Mouse (Mus musculus): ENCODE measurements around the gene Usp47. TPM values are rescaled to one million over a fixed set of nuclear protein-coding genes. Genes with fewer than 3 reads are reported as not detected.
A peak's percentile ranks its signal among the peaks of the same experiment; 100 is the strongest.

The Usp47 gene
- total RNA-seq, 2 experiments from 2014 or later: 74.5 to 86.4 TPM

DNA sequence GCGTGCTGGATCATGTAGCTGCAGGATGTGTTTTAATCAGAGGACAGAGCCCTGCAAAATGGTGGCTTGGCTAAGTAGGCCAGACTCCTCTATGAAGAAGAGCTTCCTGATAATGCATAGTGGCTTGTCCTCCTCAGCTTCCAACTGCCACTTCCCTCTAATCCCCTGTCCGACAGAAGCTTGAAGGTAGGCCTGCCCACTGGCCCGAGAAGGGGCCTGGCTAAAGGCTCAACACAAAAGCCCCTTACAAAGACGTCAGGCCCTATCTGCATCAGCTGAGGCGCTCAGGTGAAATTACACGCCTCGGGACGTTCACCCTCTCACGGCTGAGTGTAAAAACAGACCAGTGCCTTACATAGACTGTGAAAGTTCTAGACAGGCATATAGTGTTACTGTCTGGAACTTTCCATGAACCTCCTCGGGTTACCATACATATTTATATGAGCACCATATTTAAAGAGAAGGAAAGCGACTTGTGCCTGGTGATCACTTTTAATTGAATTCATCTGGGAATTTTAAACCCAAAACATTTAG, 121.4 kb downstream of the Usp47 start:
- DNase-seq: no peak
- intact Hi-C loops (cut with DNase I): no loop called here

DNA sequence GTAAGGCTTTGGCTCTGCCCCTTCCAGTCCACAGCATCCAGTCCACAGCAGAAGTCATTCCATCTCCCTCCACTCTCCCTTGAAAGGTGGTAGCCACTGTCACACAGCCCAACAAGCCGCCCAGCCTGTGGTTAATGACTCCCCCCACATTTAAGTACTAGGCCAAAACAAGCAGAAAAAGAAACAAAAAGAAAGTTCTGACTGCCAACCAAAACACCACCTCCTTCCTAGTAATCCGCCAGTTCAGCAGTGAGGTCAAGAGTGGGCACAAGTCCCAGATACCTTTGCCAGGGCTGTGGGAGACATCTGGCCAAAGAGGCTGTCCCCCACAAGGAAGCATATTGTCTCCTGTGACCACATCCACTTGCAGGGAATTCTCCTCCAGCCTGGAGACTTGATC, 124.7 kb downstream of the Usp47 start:
- DNase-seq: peak; percentile 67 to 70
- intact Hi-C loops (cut with DNase I): no loop called here

DNA sequence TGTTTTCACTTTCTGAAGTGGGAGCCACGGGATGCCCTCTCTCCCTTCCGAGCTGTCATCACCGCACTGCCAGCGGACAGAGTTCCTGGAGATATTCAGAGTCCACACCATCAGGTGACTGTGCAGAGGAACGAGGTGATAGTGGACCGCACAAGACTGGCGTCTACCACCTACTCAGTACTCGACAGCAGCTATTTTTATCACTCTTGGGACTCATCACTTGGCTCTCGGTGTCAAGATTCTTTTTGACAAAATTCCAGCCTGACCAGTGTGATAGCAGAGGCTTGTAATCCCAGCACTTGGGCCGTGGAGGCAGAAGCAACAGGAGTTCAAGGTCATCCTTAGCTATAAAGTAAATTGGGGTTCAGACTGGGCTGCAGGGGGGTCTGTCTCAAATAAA, 125.8 kb downstream of the Usp47 start:
- intact Hi-C loops (cut with DNase I): no loop called here

DNA sequence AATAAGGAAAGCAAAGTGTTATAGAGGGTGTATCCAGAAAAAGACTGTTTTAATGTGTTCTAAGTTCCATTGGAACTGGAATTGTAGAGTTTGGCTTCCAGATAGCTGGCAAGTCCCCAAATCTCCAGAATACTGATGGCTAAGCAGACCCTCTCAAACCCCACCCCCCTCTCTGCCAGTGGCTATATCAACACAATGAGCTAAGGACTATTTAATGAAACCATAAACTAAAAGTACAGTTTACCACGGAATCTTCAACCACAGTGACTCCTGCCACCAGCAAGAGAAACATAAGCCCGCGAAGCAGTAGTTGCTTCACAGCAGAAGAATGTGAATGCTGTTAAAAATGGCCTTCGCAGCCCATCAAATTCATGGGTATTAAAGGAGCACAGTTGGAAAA, 131.1 kb downstream of the Usp47 start:
- intact Hi-C loops (cut with DNase I): no loop called here
- DNase-seq: no peak

More for the DNA sequence above, 125.8 kb downstream of the Usp47 start:
- DNase-seq: no peak

DNA sequence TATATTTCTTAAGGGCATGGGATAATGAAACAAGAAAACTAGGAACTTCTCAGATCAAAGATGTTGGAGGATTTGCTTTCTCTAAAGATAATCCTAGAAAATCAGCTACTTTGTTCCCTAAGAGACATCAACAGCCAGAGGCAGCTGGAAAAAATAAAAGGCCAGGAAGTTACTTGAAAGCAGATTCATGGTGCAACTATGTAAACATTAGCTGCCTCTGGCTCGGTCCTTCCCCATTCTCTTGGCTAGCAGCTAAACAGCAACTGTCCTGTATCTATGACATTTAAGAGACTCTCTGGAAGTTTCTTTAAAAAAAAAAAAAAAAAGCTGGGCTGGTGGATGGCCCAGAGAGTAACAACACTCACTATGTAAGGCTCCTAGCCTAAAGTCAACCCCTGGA, 131.9 kb downstream of the Usp47 start:
- intact Hi-C loops (cut with DNase I): no loop called here
- DNase-seq: peak in 1 of 2 experiments; percentile 40

DNA sequence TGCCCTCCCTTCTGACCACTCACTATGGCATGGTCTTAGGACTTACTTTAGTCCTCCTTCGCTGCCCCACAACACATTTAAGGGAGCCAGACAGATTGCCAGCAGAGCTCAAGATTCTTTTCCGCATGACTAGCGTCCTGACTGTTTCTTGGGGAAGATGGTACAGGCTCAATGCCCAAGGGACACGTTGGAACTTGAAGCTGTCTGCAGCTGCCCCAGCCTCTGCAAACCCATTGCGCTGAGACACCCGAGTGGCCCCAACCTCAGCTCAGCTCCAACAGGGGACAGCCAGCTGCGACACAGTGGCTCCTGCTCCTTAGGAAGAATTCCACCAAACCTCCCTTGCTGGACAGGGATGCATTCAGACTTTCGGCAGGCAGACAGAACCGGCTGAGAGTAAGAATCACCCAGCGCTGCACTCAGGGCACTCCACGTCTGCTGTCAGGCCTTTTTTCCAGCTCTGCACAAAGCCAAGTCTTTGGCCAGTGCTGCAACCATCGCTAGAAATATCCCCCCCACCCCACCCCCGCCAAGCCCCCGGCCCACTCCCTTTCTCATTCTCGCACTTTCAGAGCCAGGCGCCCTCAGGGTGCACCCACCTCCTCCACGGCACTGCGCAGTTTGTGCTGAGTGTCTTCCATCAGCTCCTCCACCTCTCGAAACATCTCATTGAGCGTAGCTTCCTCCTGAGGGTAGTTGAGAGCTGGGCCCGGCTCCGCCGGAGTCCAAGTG, 134.4 kb downstream of the Usp47 start:
- intact Hi-C loops (cut with DNase I): no loop called here
- DNase-seq: no peak

DNA sequence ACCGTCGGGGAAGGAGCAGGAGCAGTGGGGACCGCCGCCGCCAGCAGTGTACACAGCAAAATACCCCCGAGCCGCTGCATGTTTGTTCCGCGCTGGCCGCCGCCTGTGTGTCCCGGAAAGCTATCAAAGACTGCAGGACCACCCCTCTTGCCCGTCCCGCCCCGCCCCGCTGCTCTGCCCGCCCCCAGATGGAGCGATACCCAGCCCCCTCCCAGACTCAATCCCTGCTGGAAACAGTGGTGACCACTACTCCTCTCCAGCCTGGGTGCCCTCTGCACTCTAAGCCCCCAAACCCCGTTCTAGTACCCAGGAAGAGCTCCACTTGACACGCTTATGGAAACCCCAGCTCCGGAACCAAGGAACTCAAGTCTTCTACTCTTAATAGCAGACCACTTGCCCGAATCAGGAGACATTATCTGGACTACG, 135.0 kb downstream of the Usp47 start:
- intact Hi-C loops (cut with DNase I): no loop called here
- peak; percentile 41 to 47 for DNase-seq

DNA sequence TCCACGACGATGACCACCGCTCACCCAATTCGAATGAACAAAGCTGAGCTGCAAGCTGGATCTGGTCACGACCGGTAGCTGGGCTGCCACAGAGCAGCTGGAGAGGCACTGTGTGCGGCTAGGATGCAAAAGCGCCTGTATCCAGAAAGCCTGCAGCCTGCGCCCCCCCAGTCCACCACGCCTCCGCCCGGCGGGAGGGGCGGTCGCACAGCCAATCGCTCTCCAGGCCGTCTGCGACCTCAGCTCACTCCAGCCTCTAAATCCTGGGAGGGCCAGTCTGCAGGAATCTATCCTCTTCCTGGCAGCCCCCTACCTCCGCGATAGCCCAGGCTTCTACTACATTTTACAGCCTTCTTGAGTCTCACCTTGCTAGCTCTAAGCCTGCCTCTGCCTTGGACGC, 135.6 kb downstream of the Usp47 start, which contains the start of gene Dkk3:
Gene Dkk3, minus strand, starts transcription at position 116 of the 400 bp plus-strand sequence.
- peak; percentile 59 to 60 for DNase-seq
- intact Hi-C loops (cut with DNase I): no loop called here

DNA sequence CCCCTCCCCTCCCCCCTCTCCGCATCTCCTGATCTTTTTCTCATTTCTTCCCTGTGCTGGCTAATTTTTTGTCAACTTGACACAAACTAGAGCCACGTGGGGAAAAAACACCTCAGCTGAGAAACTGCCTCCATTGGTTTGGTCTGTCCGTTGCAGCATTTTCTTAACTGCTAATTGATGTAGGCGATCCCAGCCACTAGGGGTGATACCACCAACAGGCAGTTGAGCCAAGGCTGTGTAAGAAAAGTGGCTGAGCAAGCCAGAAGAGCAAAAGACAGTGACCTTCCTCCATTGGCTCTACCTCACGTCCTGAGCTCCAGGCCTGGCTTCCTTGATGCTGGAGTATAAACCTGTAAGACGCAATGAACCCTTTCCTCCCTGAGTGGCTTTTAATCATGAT, 136.5 kb downstream of the Usp47 start:
- intact Hi-C loops (cut with DNase I): no loop called here
- no peak for DNase-seq

Other genes starting within 250 kb of the Usp47 start
- 10 to 100 TPM; 20.9 to 23.0 TPM for gene Galnt18, start 243.5 kb upstream of the Usp47 start, total RNA-seq (2021)
- 10 to 100 TPM; 44.1 to 77.0 TPM for gene Dkk3, start 135.6 kb downstream of the Usp47 start, total RNA-seq (2021)
- 100 to 1,000 TPM; 177 to 185 TPM for gene Mical2, start 202.4 kb downstream of the Usp47 start, total RNA-seq (2021)

Data from heart, postnatal 10 days (tissue).